Mouse (Mus musculus) ES-E14 (cell line): Measurements from ENCODE around the gene Slc10a1.

Source experiments
- CHD2 ChIP-seq: IDR thresholded peaks from 2 replicates; pipeline ENCODE4 v1.6.1; 2014; ENCODE audit warnings: mild to moderate bottlenecking, low read depth, low read length, inconsistent platforms
- ZC3H11A ChIP-seq: IDR thresholded peaks from 2 replicates; pipeline ENCODE4 v1.6.1; 2012; ENCODE audit warnings: low read depth, mild to moderate bottlenecking, inconsistent platforms, low read length, borderline replicate concordance

DNA sequence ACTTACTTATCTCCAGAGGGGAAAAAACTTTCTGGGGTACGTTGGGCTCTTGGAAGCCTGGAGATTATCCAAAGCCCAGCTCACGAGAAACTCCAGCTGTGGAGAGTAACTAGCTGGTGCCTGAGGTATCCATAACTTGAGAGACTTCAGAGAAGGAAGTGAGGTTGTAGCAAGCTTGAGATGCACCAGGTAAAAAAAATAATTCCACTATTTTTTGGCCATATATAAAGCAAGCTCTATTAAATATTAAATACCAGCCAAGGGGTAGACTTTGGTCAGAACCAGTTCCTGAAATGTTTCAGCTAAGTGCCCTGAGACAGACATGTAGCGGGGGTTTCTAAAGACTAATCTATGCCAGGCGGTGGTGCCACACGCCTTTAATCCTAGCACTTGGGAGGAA is at the start of gene Slc10a1:
- no peak for TF ChIP-seq ZC3H11A
- no peak for TF ChIP-seq CHD2
